Mouse (Mus musculus): ENCODE data around the gene Tmem179b. TPM values are rescaled to one million over a fixed set of nuclear protein-coding genes. Genes with fewer than 3 reads are reported as not detected.
A peak's percentile ranks its signal among the peaks of the same experiment; 100 is the strongest.

Gene Tmem179b
- polyA plus RNA-seq, 1 experiment from 2014 or later = 26.6 TPM

DNA sequence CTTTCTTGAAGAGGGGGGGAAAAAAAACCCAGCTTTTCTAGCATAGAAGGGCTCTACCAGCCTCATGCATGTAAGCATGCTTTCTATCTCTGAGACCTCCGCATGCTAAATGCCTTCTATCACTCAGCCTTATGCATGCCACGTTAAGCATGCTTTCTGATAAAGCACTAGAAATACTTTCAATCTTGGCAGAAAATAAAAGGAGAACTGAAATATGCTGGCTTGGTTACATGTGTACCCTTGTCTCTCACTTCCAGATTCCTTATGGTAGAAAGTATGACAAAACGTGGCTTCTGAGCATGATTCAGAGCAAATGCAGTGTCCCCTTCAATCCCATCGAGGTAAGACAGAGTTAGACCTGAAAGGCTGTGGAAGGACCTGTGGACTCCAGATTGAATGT lies 11.0 kb downstream of the Tmem179b start:
- no peaks in the 10 kb centered on the region for H3K9me3 ChIP-seq (replicated peaks; ENCODE audit: control insufficient read depth, low read length, poor library complexity, severe bottlenecking)
- no peak for ATAC-seq
- peaks cover 48% of the 10 kb centered on the region for H3K36me3 ChIP-seq (ENCODE audit: control insufficient read depth, insufficient read depth, low read length)

DNA sequence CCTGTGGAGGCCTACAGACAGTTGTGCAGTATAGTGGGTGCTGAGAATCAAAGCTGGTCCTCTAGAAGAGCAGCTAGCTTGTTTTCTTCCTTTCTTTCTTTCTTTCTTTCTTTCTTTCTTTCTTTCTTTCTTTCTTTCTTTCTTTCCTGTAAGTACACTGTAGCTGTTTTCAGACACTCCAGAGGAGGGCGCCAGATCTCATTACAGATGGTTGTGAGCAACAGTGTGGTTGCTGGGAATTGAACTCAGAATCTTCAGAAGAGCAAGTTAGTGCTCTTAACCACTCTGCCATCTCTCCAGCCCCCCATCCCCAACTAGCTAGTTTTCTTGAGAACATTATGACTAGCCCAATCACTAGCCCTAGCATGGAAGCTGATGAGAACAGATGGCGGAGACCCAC lies 13.5 kb downstream of the Tmem179b start:
- H3K4me3 ChIP-seq (ENCODE audit: low read depth, low read length) = no peak overlapping the region
- peaks cover 23% of the 10 kb centered on the region for H3K4me1 ChIP-seq (ENCODE audit: control insufficient read depth, insufficient read depth, low read length)
- ATAC-seq = no peak
- no peaks in the 10 kb centered on the region for H3K9me3 ChIP-seq (replicated peaks; ENCODE audit: control insufficient read depth, low read length, poor library complexity, severe bottlenecking)
- no peak overlapping the region for H3K27ac ChIP-seq (ENCODE audit: low read length)
- no peaks in the 10 kb centered on the region for H3K27me3 ChIP-seq (ENCODE audit: control insufficient read depth, insufficient read depth, low read depth, low read length)
- no peak overlapping the region for H3K4me2 ChIP-seq (ENCODE audit: low read length)
- no peak overlapping the region for H3K9ac ChIP-seq (ENCODE audit: low read depth, low read length)
- peaks cover 26% of the 10 kb centered on the region for H3K36me3 ChIP-seq (ENCODE audit: control insufficient read depth, insufficient read depth, low read length)
- WGBS = 91% methylated on average over 2 of the region's 2 CpGs

More for the DNA sequence above, 11.0 kb downstream of the Tmem179b start:
- Histone ChIP-seq H3K27ac (ENCODE audit: low read length) (no peak overlapping the region), H3K4me3 (ENCODE audit: low read depth, low read length) (no peak overlapping the region), H3K4me2 (ENCODE audit: low read length) (no peak overlapping the region), H3K27me3 (ENCODE audit: control insufficient read depth, insufficient read depth, low read depth, low read length) (no peaks in the 10 kb centered on the region), H3K9ac (ENCODE audit: low read depth, low read length) (no peak overlapping the region), H3K4me1 (ENCODE audit: control insufficient read depth, insufficient read depth, low read length) (peaks cover 8% of the 10 kb centered on the region)
- WGBS = 95% methylated on average over 4 of the region's 4 CpGs

DNA sequence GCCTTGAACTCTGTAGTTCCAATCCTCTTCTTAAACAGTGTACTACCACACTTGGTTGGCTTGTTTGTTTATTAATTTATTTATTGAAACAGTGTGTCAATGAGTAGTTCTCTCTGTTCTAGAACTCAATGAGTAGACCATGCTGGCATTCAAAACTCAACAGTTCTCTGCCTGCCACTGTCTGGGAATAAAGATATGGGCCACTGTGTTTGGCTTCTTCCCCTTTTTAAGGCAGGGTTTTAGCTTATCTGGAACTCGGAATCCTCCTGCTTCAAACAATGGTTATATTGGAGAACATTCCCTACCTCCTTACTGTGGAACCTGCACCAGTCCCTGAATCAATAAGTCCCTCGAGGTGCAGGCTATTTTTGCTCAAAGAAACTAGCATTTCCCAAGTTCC lies 15.4 kb downstream of the Tmem179b start:
- WGBS = 85% methylated on average over 2 of the region's 2 CpGs
- Histone ChIP-seq H3K4me3 (ENCODE audit: low read depth, low read length) (no peak overlapping the region), H3K36me3 (ENCODE audit: control insufficient read depth, insufficient read depth, low read length) (peaks cover 14% of the 10 kb centered on the region), H3K4me2 (ENCODE audit: low read length) (peak overlapping the region; percentile 91; the same call in 1 of the 2 replicates), H3K27me3 (ENCODE audit: control insufficient read depth, insufficient read depth, low read depth, low read length) (no peaks in the 10 kb centered on the region), H3K27ac (ENCODE audit: low read length) (no peak overlapping the region), H3K9me3 (replicated peaks; ENCODE audit: control insufficient read depth, low read length, poor library complexity, severe bottlenecking) (no peaks in the 10 kb centered on the region), H3K9ac (ENCODE audit: low read depth, low read length) (no peak overlapping the region), H3K4me1 (ENCODE audit: control insufficient read depth, insufficient read depth, low read length) (peaks cover 26% of the 10 kb centered on the region)
- ATAC-seq = no peak

DNA sequence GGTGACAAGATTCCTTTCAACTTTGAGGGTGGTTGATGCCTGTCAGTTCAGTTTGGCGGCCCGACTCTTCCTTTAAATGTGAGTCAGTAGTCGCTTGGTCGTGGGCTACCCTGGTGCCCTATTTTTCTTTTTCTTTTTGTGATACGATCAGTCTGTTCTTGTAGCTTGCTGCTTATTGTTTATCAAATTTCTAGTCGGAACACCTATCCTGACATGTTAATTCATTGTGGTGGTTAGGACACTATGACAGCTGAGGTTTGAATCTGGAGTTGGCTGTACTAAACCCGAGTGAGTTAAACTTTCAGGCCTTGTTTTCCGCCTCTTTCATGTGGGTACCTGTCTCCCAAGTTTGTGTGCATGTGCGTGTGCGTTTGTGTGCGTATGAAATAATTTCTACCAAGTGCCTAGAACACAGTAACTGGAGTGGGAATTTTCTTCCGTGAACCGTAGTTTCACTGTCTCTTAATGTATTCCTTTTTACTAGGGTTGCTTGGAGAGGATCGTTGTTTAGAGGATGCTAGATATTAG lies 16.7 kb downstream of the Tmem179b start:
- Histone ChIP-seq H3K9me3 (replicated peaks; ENCODE audit: control insufficient read depth, low read length, poor library complexity, severe bottlenecking) (no peaks in the 10 kb centered on the region), H3K27ac (ENCODE audit: low read length) (peak overlapping the region; percentile 89), H3K4me2 (ENCODE audit: low read length) (peak overlapping the region; percentile 91), H3K4me3 (ENCODE audit: low read depth, low read length) (peak overlapping the region; percentile 100), H3K4me1 (ENCODE audit: control insufficient read depth, insufficient read depth, low read length) (peaks cover 26% of the 10 kb centered on the region), H3K9ac (ENCODE audit: low read depth, low read length) (peak overlapping the region; percentile 99), H3K36me3 (ENCODE audit: control insufficient read depth, insufficient read depth, low read length) (peaks cover 7% of the 10 kb centered on the region), H3K27me3 (ENCODE audit: control insufficient read depth, insufficient read depth, low read depth, low read length) (no peaks in the 10 kb centered on the region)
- 5% methylated on average over 14 of the region's 14 CpGs for WGBS
- ATAC-seq = peak; percentile 2; the same call in 1 of the 2 replicates

DNA sequence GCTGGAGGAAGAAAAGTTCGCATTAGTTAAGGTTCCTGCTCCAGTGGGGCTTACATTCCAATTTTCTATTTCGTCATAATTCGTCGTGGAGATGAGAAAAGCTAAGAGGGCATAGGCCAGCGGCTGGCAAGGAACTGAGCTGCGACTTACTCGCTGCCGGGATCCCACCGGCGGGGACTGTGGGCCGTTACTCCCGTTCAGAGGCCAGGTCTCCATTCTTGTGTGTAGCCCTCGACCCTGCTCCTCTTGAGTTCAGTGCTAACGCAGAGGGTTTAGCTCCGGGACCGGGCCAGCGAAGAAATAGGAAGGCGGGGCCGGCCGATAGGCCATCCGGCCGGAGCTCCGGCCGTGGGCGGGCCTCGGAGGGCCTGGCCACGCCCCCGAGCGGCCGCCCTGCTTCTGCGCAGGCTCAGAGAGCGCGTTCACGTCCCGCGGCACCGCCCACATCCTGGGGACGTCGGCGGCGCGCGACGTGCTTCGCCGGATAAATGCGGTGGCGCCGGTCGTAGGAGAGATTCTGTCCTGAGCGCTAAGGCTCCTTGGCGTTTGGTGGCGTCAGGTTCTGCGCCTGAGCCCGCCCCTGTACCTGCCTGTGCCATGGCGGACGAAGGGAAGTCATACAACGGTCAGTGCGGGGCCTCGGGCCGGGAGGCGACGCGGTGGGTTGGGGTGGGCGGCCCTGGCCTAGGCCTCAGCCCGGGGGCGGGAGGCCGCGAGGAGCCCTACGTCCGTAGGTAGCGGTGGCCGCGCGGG lies 17.5 kb downstream of the Tmem179b start, which contains the start of gene Nxf1:
Gene Nxf1 (plus strand): TSS at position 439 of the 753 bp plus-strand sequence.
- H3K27me3 ChIP-seq (ENCODE audit: control insufficient read depth, insufficient read depth, low read depth, low read length) = no peaks in the 10 kb centered on the region
- peaks cover 26% of the 10 kb centered on the region for H3K4me1 ChIP-seq (ENCODE audit: control insufficient read depth, insufficient read depth, low read length)
- H3K4me2 ChIP-seq (ENCODE audit: low read length) = peak within 1 kb of the TSS; percentile 91
- ATAC-seq = peak; percentile 92
- peak within 1 kb of the TSS; percentile 89 for H3K27ac ChIP-seq (ENCODE audit: low read length)
- H3K9ac ChIP-seq (ENCODE audit: low read depth, low read length) = peak within 1 kb of the TSS; percentile 99
- no peaks in the 10 kb centered on the region for H3K9me3 ChIP-seq (replicated peaks; ENCODE audit: control insufficient read depth, low read length, poor library complexity, severe bottlenecking)
- peaks cover 7% of the 10 kb centered on the region for H3K36me3 ChIP-seq (ENCODE audit: control insufficient read depth, insufficient read depth, low read length)
- WGBS = under 1% methylated on average over 75 of the region's 75 CpGs
- H3K4me3 ChIP-seq (ENCODE audit: low read depth, low read length) = peak within 1 kb of the TSS; percentile 100

DNA sequence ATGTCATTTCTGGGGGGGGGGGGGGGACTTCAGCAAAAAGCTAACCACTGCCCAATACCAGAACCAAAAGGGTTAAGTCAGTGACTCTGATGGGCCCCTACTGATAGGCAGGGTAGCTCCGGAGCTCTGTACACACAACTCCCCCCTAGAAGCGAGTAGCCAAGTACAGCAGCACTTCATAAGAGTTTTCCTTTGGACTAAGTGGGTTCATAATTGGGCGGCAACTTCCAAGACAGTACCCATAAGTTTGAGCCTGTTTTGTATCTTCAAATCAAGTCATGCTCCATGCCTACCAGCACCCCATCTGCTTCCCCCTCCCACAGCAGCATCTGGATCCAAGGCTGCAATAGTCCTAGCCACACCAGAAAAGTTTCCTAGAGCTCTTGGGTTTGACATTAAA lies 18.6 kb downstream of the Tmem179b start:
- Histone ChIP-seq H3K4me3 (ENCODE audit: low read depth, low read length) (no peak overlapping the region), H3K27me3 (ENCODE audit: control insufficient read depth, insufficient read depth, low read depth, low read length) (no peaks in the 10 kb centered on the region), H3K9ac (ENCODE audit: low read depth, low read length) (no peak overlapping the region), H3K36me3 (ENCODE audit: control insufficient read depth, insufficient read depth, low read length) (peaks cover 15% of the 10 kb centered on the region), H3K4me1 (ENCODE audit: control insufficient read depth, insufficient read depth, low read length) (peaks cover 26% of the 10 kb centered on the region), H3K4me2 (ENCODE audit: low read length) (peak overlapping the region; percentile 68; the same call in 1 of the 2 replicates), H3K27ac (ENCODE audit: low read length) (no peak overlapping the region), H3K9me3 (replicated peaks; ENCODE audit: control insufficient read depth, low read length, poor library complexity, severe bottlenecking) (no peaks in the 10 kb centered on the region)
- 77% methylated on average over 3 of the region's 3 CpGs for WGBS
- no peak for ATAC-seq

DNA sequence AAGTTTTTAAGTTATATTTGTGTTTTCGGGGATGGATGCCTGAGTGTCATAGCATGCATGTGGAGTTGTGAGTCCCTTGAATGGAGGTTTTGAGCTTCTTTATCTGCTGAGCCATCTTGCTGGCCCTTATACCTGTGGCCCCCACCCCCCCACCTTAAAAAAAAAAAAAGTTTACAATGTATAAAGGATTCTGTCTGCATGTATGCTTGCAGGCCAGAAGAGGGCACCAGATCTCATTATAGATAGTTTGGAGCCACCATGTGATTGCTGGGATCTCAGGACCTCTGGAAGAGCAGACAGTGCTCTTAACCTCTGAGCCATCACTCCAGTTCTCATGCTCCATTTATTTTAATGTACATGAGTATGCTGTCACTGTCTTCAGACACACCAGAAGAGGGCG lies 26.9 kb downstream of the Tmem179b start:
- H3K9ac ChIP-seq (ENCODE audit: low read depth, low read length) = no peak overlapping the region
- H3K4me3 ChIP-seq (ENCODE audit: low read depth, low read length) = no peak overlapping the region
- no peak overlapping the region for H3K27ac ChIP-seq (ENCODE audit: low read length)
- H3K27me3 ChIP-seq (ENCODE audit: control insufficient read depth, insufficient read depth, low read depth, low read length) = no peaks in the 10 kb centered on the region
- 70% methylated on average over 2 of the region's 2 CpGs for WGBS
- no peak for ATAC-seq
- H3K4me1 ChIP-seq (ENCODE audit: control insufficient read depth, insufficient read depth, low read length) = peaks cover 10% of the 10 kb centered on the region
- H3K36me3 ChIP-seq (ENCODE audit: control insufficient read depth, insufficient read depth, low read length) = peaks cover 33% of the 10 kb centered on the region
- H3K4me2 ChIP-seq (ENCODE audit: low read length) = no peak overlapping the region
- H3K9me3 ChIP-seq (replicated peaks; ENCODE audit: control insufficient read depth, low read length, poor library complexity, severe bottlenecking) = no peaks in the 10 kb centered on the region

DNA sequence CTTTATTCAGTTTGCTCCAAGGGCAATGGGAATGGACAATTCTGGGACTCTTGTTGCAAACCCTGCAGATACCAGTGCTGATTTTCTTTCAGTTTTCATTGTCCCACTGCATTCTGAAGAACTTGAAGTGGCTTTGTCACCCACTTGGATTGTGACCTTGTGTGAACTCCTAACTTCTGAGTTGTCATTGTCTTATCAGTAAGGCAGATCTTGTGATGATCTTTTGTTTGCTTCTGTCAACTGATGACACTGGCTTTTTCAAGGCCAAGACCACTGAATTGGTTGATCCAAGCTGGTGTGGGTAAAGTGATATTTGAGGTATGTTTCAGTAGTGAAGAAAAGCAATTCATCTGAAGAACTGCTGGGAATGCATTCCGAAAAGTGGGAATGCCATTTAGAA lies 28.9 kb downstream of the Tmem179b start:
- H3K4me3 ChIP-seq (ENCODE audit: low read depth, low read length) = no peak overlapping the region
- ATAC-seq = no peak
- H3K27ac ChIP-seq (ENCODE audit: low read length) = no peak overlapping the region
- H3K9ac ChIP-seq (ENCODE audit: low read depth, low read length) = no peak overlapping the region
- H3K4me2 ChIP-seq (ENCODE audit: low read length) = no peak overlapping the region
- 90% methylated on average over 1 of the region's 1 CpGs for WGBS
- H3K9me3 ChIP-seq (replicated peaks; ENCODE audit: control insufficient read depth, low read length, poor library complexity, severe bottlenecking) = no peaks in the 10 kb centered on the region
- H3K36me3 ChIP-seq (ENCODE audit: control insufficient read depth, insufficient read depth, low read length) = peaks cover 25% of the 10 kb centered on the region
- peaks cover 19% of the 10 kb centered on the region for H3K4me1 ChIP-seq (ENCODE audit: control insufficient read depth, insufficient read depth, low read length)
- H3K27me3 ChIP-seq (ENCODE audit: control insufficient read depth, insufficient read depth, low read depth, low read length) = no peaks in the 10 kb centered on the region

DNA sequence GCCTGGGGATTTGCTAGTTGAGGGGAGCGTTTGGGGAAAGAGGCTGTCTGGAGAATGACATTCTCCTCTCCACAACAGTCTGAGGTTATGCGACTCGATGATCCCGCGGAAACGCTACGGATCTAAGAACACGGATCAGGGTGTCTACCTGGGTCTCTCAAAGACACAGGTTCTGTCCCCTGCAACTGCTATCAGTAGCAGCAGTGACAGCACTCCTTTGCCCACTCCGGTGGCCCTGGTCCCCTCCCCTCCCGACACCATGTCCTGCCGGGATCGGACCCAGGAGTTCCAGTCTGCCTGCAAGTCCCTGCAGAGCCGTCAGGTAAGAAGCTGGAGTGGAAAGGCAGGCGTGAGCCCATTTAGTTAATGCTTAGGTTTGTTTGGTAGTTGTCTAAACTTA lies 32.1 kb downstream of the Tmem179b start:
- peaks cover 21% of the 10 kb centered on the region for H3K4me1 ChIP-seq (ENCODE audit: control insufficient read depth, insufficient read depth, low read length)
- H3K27me3 ChIP-seq (ENCODE audit: control insufficient read depth, insufficient read depth, low read depth, low read length) = no peaks in the 10 kb centered on the region
- peak overlapping the region; percentile 86 for H3K4me3 ChIP-seq (ENCODE audit: low read depth, low read length)
- WGBS = 22% methylated on average over 14 of the region's 14 CpGs
- H3K27ac ChIP-seq (ENCODE audit: low read length) = peak overlapping the region; percentile 97
- H3K9ac ChIP-seq (ENCODE audit: low read depth, low read length) = peak overlapping the region; percentile 88
- no peak for ATAC-seq
- H3K4me2 ChIP-seq (ENCODE audit: low read length) = peak overlapping the region; percentile 82
- H3K36me3 ChIP-seq (ENCODE audit: control insufficient read depth, insufficient read depth, low read length) = peaks cover 17% of the 10 kb centered on the region
- H3K9me3 ChIP-seq (replicated peaks; ENCODE audit: control insufficient read depth, low read length, poor library complexity, severe bottlenecking) = no peaks in the 10 kb centered on the region

All from midbrain, embryonic 16.5 days (tissue).